In the genomic region with DNA sequence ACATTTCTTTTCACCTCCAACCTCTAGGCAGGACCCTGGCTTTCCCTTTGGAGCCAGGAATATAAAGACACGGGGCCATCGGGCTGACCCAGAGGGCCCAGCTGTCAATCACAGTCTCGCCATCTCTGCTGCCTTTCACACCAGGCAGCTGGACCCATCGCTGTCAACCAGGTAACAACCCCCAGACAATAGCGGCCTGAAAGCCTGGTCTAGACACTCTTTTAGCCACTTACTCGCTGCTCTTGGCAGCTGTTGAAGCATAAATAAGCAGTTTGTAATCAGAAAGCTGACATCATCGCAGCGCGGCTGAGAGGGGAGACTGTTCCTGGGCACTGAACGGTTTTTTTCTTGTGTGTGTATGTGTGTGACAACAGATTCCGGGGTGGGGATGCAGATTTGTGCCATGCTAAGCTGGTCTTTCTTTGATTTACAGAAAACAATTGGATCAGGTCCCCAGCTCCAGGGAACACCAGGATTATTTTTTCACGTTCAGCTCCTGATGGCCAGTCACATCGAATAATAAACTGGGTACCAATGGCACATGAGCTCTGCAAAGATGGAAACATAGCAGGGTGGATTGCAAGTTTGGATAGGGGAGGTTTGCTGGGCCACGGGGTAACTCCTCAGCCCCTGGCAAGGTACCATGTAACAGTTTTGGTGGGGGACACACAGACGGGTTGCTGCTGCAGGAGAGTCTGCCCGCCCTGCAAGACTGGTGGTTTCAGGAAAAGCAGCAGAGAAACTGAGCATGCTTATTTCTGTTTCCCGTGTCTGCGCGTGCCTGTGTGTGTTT, we compare ENCODE assay signal across 10 mouse cellular contexts.
DNase-seq lines count a peak whose midpoint lies in the region; ATAC-seq and TF ChIP-seq lines count a peak whose summit lies in the region.
"Had no signal": no experiment of that assay in that cellular context is flagged by ENCODE, and none has a peak within 500 bp of the region (broad histone marks: within the 10 kb centered on the region; RNA-seq: fewer than 3 reads in every experiment).

No protein-coding gene starts in this region.

- H3K9me3 ChIP-seq in heart, embryonic 14.5 days (ENCODE audit: control insufficient read depth, low read length) = no peaks in the 10 kb centered on the region
- H3K9me3 ChIP-seq in forebrain, postnatal 0 days (ENCODE audit: low read length) = no peaks in the 10 kb centered on the region
- H3K9me3 ChIP-seq in midbrain, embryonic 11.5 days (ENCODE audit: control insufficient read depth, low read length) = no peaks in the 10 kb centered on the region

- no peak for ATAC-seq in heart, embryonic 14.5 days (ENCODE audit: insufficient number of reproducible peaks, insufficient read depth, low FRiP score, low read depth)
- ATAC-seq in forebrain, postnatal 0 days = peak; percentile 85
- peak; percentile 91 for ATAC-seq in midbrain, embryonic 11.5 days (ENCODE audit: low FRiP score)

- H3K27me3 ChIP-seq in heart, embryonic 14.5 days (ENCODE audit: control insufficient read depth, insufficient read depth, low read length) = no peaks in the 10 kb centered on the region; the same call in 1 of the 2 replicates
- H3K27me3 ChIP-seq in heart, adult 2 months (ENCODE audit: control insufficient read depth, insufficient read depth, low read length) = no peaks in the 10 kb centered on the region
- no peaks in the 10 kb centered on the region for H3K27me3 ChIP-seq in forebrain, postnatal 0 days (ENCODE audit: insufficient read depth, low read length)
- no peaks in the 10 kb centered on the region for H3K27me3 ChIP-seq in midbrain, embryonic 11.5 days (ENCODE audit: control insufficient read depth, insufficient read depth, low read length)
- H3K27me3 ChIP-seq: CH12.LX had no signal

- H3K4me1 ChIP-seq in heart, embryonic 14.5 days (ENCODE audit: control insufficient read depth in 2 of 2, insufficient read depth in 2 of 2, low read length in 2 of 2) = peaks cover 9 to 11% of the 10 kb centered on the region in 2 experiments
- no peaks in the 10 kb centered on the region for H3K4me1 ChIP-seq in heart, adult 2 months (ENCODE audit: control insufficient read depth, insufficient read depth, low read length)
- peaks cover 3% of the 10 kb centered on the region for H3K4me1 ChIP-seq in cortical plate, adult 2 months (ENCODE audit: control insufficient read depth, insufficient read depth, low read length)
- H3K4me1 ChIP-seq in forebrain, postnatal 0 days (ENCODE audit: insufficient read depth) = peaks cover 36% of the 10 kb centered on the region
- H3K4me1 ChIP-seq in midbrain, embryonic 11.5 days (ENCODE audit: control insufficient read depth, insufficient read depth, low read length) = peaks cover 50% of the 10 kb centered on the region

- H3K79me2 ChIP-seq in heart, adult 2 months (replicated peaks; ENCODE audit: control insufficient read depth, insufficient read depth, low read length) = no peaks in the 10 kb centered on the region

- intact Hi-C loops in heart, adult 2 months (cut with DNase I) = no loop called here

- no peak overlapping the region for H3K27ac ChIP-seq in heart, embryonic 14.5 days (replicated peaks in 1 of 2; ENCODE audit: control insufficient read depth in 1 of 2, insufficient read depth in 1 of 2, low read depth in 2 of 2, low read length in 2 of 2)
- H3K27ac ChIP-seq in heart, adult 2 months = no peak overlapping the region
- peak overlapping the region; percentile 71 for H3K27ac ChIP-seq in cortical plate, adult 2 months (ENCODE audit: insufficient read depth, low read length)
- H3K27ac ChIP-seq in forebrain, postnatal 0 days (ENCODE audit: low read depth, low read length) = peak overlapping the region; percentile 91
- peak overlapping the region; percentile 93 for H3K27ac ChIP-seq in midbrain, embryonic 11.5 days (ENCODE audit: low read depth, low read length)
- H3K27ac ChIP-seq: stomach, postnatal 0 days had no signal

- H3K4me3 ChIP-seq in heart, embryonic 14.5 days (ENCODE audit: control insufficient read depth in 1 of 2, insufficient read depth in 1 of 2, low read depth in 1 of 2, low read length in 2 of 2) = peak overlapping the region in 1 of 2 experiments; percentile 8; a peak in 2 of 4 replicates
- H3K4me3 ChIP-seq in heart, adult 2 months = no peak overlapping the region
- H3K4me3 ChIP-seq in cortical plate, adult 2 months (ENCODE audit: insufficient read depth, low read length) = no peak overlapping the region
- no peak overlapping the region for H3K4me3 ChIP-seq in forebrain, postnatal 0 days (ENCODE audit: low read depth, low read length)
- H3K4me3 ChIP-seq in midbrain, embryonic 11.5 days (ENCODE audit: low read depth, low read length) = no peak overlapping the region

- H3K36me3 ChIP-seq in heart, embryonic 14.5 days (ENCODE audit: control insufficient read depth, insufficient read depth, low read length) = no peaks in the 10 kb centered on the region
- no peaks in the 10 kb centered on the region for H3K36me3 ChIP-seq in heart, adult 2 months (ENCODE audit: control insufficient read depth, insufficient read depth, low read length)
- no peaks in the 10 kb centered on the region for H3K36me3 ChIP-seq in forebrain, postnatal 0 days (ENCODE audit: insufficient read depth)
- no peaks in the 10 kb centered on the region for H3K36me3 ChIP-seq in midbrain, embryonic 11.5 days (ENCODE audit: control insufficient read depth, insufficient read depth, low read length)

- TF ChIP-seq EP300 in heart, adult 2 months (IDR thresholded peaks at IDR 0.05; ENCODE audit: insufficient read depth, low read depth, low read length) = no peak

- peak overlapping the region; percentile 58 for H3K4me2 ChIP-seq in heart, embryonic 14.5 days (ENCODE audit: low read length)
- H3K4me2 ChIP-seq in forebrain, postnatal 0 days (ENCODE audit: low read depth) = peak overlapping the region; percentile 44
- peak overlapping the region; percentile 31 for H3K4me2 ChIP-seq in midbrain, embryonic 11.5 days

- no peak for DNase-seq in heart, adult 2 months
- peak; percentile 90 for DNase-seq in forebrain, postnatal 0 days
- peak; percentile 95 for DNase-seq in midbrain, embryonic 11.5 days (ENCODE audit: low spot score, missing footprints)
- DNase-seq in spleen, postnatal 14 days (ENCODE audit: low spot score in 2 of 2) = no peak
- DNase-seq in T-cell, adult 2 months (ENCODE audit: low spot score) = no peak
- no peak for DNase-seq in urinary bladder, postnatal 36 days (ENCODE audit: low spot score in 2 of 2)

- WGBS in heart, embryonic 14.5 days = 33% methylated on average over 19 of the region's 19 CpGs
- 37% methylated on average over 19 of the region's 19 CpGs for WGBS in heart, adult 2 months
- whole genome bisulfite sequencing in forebrain, postnatal 0 days = 8% methylated on average over 19 of the region's 19 CpGs
- WGBS in midbrain, embryonic 11.5 days = 25% methylated on average over 19 of the region's 19 CpGs

- peak overlapping the region; percentile 34; the same call in 1 of the 2 replicates for H3K9ac ChIP-seq in heart, embryonic 14.5 days (ENCODE audit: low read length)
- no peak overlapping the region for H3K9ac ChIP-seq in heart, adult 2 months (ENCODE audit: low read depth, low read length)
- peak overlapping the region; percentile 47 for H3K9ac ChIP-seq in forebrain, postnatal 0 days
- H3K9ac ChIP-seq in midbrain, embryonic 11.5 days (ENCODE audit: low read length) = peak overlapping the region; percentile 57

- no peak for TF ChIP-seq POLR2A in heart, adult 2 months (IDR thresholded peaks at IDR 0.05; ENCODE audit: insufficient read depth, low read depth, low read length)
- TF ChIP-seq POLR2A in cortical plate, adult 2 months (IDR thresholded peaks at IDR 0.05; ENCODE audit: extremely low read depth, insufficient read depth, low read length) = no peak

- no peak for TF ChIP-seq CTCF in heart, adult 2 months (IDR thresholded peaks at IDR 0.05)
- TF ChIP-seq CTCF in cortical plate, adult 2 months (IDR thresholded peaks at IDR 0.05; ENCODE audit: extremely low read depth, insufficient read depth, low read length) = no peak
- TF ChIP-seq CTCF in forebrain, postnatal 0 days (IDR thresholded peaks at IDR 0.05; ENCODE audit: low read depth) = no peak

Comparison
In these comparisons a context has a peak if more than half of its experiments do, and no peak if none do; other contexts are left out.
1. H3K27ac ChIP-seq: peak in cortical plate, adult 2 months (single experiment), forebrain, postnatal 0 days (single experiment) and midbrain, embryonic 11.5 days (single experiment); none in heart, embryonic 14.5 days (0 of 2) and heart, adult 2 months (single experiment).
2. DNase-seq: peak in forebrain, postnatal 0 days (single experiment) and midbrain, embryonic 11.5 days (single experiment); none in heart, adult 2 months (0 of 2), spleen, postnatal 14 days (0 of 2), T-cell, adult 2 months (single experiment) and urinary bladder, postnatal 36 days (0 of 2).
3. Peak in every context shown above with its lines, with median percentiles within 50 percentile points of each other: H3K4me2 ChIP-seq.